Mouse (Mus musculus): Measurements from ENCODE around the gene Hvcn1. TPM values are rescaled to one million over a fixed set of nuclear protein-coding genes. Genes with fewer than 3 reads are reported as not detected.

The Hvcn1 gene
- polyA plus RNA-seq, 1 experiment from 2014 or later: 14.3 TPM

GRCm38 (mm10) chr5:122280827-122281462, 74.3 kb downstream of the Hvcn1 start:
- Histone ChIP-seq H3K4me2 (peak overlapping the region; percentile 45), H3K9ac (no peak overlapping the region), H3K4me1 (peaks cover 36% of the 10 kb centered on the region), H3K9me3 (replicated peaks) (no peaks in the 10 kb centered on the region), H3K27ac (peak overlapping the region; percentile 41; the same call in 1 of the 2 replicates), H3K36me3 (no peaks in the 10 kb centered on the region), H3K4me3 (replicated peaks) (0 out of 2 replicates have a peak overlapping the region, but pooled peaks have one; percentile 2), H3K27me3 (no peaks in the 10 kb centered on the region)
- no peak for ATAC-seq (replicated peaks; ENCODE audit: low FRiP score)
- 31% methylated on average over 19 of the region's 19 CpGs for WGBS

- H3K4me1 ChIP-seq: peaks cover 42% of the 10 kb centered on the region
- no peaks in the 10 kb centered on the region for H3K27me3 ChIP-seq
- H3K9ac ChIP-seq: no peak overlapping the region
- 20% methylated on average over 2 of the region's 2 CpGs for WGBS
- ATAC-seq (replicated peaks; ENCODE audit: low FRiP score): no peak
- peak overlapping the region; percentile 91 for H3K4me3 ChIP-seq (replicated peaks)
- H3K27ac ChIP-seq: no peak overlapping the region
- peak overlapping the region; percentile 96 for H3K4me2 ChIP-seq
- H3K9me3 ChIP-seq (replicated peaks): no peaks in the 10 kb centered on the region
- H3K36me3 ChIP-seq: peaks cover 13% of the 10 kb centered on the region
Observed at GRCm38 (mm10) chr5:122283828-122284182, 77.2 kb downstream of the Hvcn1 start.

- H3K9ac ChIP-seq: peak within 1 kb of the TSS; percentile 88
- ATAC-seq (replicated peaks; ENCODE audit: low FRiP score): peak; percentile 94
- H3K36me3 ChIP-seq: peaks cover 16% of the 10 kb centered on the region
- H3K4me2 ChIP-seq: peak within 1 kb of the TSS; percentile 96
- peak within 1 kb of the TSS; percentile 75 for H3K27ac ChIP-seq
- WGBS: under 1% methylated on average over 108 of the region's 114 CpGs
- no peaks in the 10 kb centered on the region for H3K27me3 ChIP-seq
- no peaks in the 10 kb centered on the region for H3K9me3 ChIP-seq (replicated peaks)
- peaks cover 42% of the 10 kb centered on the region for H3K4me1 ChIP-seq
- peak within 1 kb of the TSS; percentile 91 for H3K4me3 ChIP-seq (replicated peaks)
Observed at GRCm38 (mm10) chr5:122284183-122285028, 77.8 kb downstream of the Hvcn1 start, which contains the start of gene Pptc7. Pptc7 (plus strand) TSS chr5:122284365.

GRCm38 (mm10) chr5:122285029-122285766, 78.6 kb downstream of the Hvcn1 start:
- peak overlapping the region; percentile 88 for H3K9ac ChIP-seq
- WGBS: 1% methylated on average over 34 of the region's 34 CpGs
- H3K27ac ChIP-seq: peak overlapping the region; percentile 75; the same call in 1 of the 2 replicates
- peak overlapping the region; percentile 91 for H3K4me3 ChIP-seq (replicated peaks)
- no peaks in the 10 kb centered on the region; the same call in 1 of the 2 replicates for H3K9me3 ChIP-seq (replicated peaks)
- H3K4me2 ChIP-seq: peak overlapping the region; percentile 96
- peaks cover 22% of the 10 kb centered on the region for H3K36me3 ChIP-seq
- no peaks in the 10 kb centered on the region for H3K27me3 ChIP-seq
- peak; percentile 35 for ATAC-seq (replicated peaks; ENCODE audit: low FRiP score)
- H3K4me1 ChIP-seq: peaks cover 36% of the 10 kb centered on the region

GRCm38 (mm10) chr5:122285767-122286150, 79.2 kb downstream of the Hvcn1 start:
- ATAC-seq (replicated peaks; ENCODE audit: low FRiP score): no peak
- Histone ChIP-seq H3K36me3 (peaks cover 22% of the 10 kb centered on the region), H3K4me3 (replicated peaks) (peak overlapping the region; percentile 91), H3K4me1 (peaks cover 30% of the 10 kb centered on the region), H3K4me2 (peak overlapping the region; percentile 96), H3K27me3 (no peaks in the 10 kb centered on the region), H3K27ac (no peak overlapping the region), H3K9me3 (replicated peaks) (no peaks in the 10 kb centered on the region; the same call in 1 of the 2 replicates), H3K9ac (peak overlapping the region; percentile 88; the same call in 1 of the 2 replicates)
- WGBS: 42% methylated on average over 7 of the region's 7 CpGs

GRCm38 (mm10) chr5:122286191-122286590, 79.6 kb downstream of the Hvcn1 start:
- no peaks in the 10 kb centered on the region for H3K27me3 ChIP-seq
- no peak for ATAC-seq (replicated peaks; ENCODE audit: low FRiP score)
- H3K27ac ChIP-seq: no peak overlapping the region
- H3K36me3 ChIP-seq: peaks cover 22% of the 10 kb centered on the region
- H3K9me3 ChIP-seq (replicated peaks): no peaks in the 10 kb centered on the region; the same call in 1 of the 2 replicates
- WGBS: 84% methylated on average over 10 of the region's 10 CpGs
- peak overlapping the region; percentile 91; the same call in 1 of the 2 replicates for H3K4me3 ChIP-seq (replicated peaks)
- peak overlapping the region; percentile 96 for H3K4me2 ChIP-seq
- H3K4me1 ChIP-seq: peaks cover 29% of the 10 kb centered on the region
- H3K9ac ChIP-seq: no peak overlapping the region

GRCm38 (mm10) chr5:122287026-122287425, 80.4 kb downstream of the Hvcn1 start:
- no peak for ATAC-seq (replicated peaks; ENCODE audit: low FRiP score)
- 91% methylated on average over 4 of the region's 4 CpGs for WGBS
- no peak overlapping the region for H3K4me2 ChIP-seq
- H3K9ac ChIP-seq: no peak overlapping the region
- H3K27me3 ChIP-seq: no peaks in the 10 kb centered on the region
- H3K9me3 ChIP-seq (replicated peaks): no peaks in the 10 kb centered on the region; the same call in 1 of the 2 replicates
- peaks cover 31% of the 10 kb centered on the region for H3K4me1 ChIP-seq
- no peak overlapping the region for H3K4me3 ChIP-seq (replicated peaks)
- H3K36me3 ChIP-seq: peaks cover 22% of the 10 kb centered on the region
- H3K27ac ChIP-seq: no peak overlapping the region

GRCm38 (mm10) chr5:122288147-122288811, 81.7 kb downstream of the Hvcn1 start:
- Histone ChIP-seq H3K9ac (no peak overlapping the region), H3K36me3 (peaks cover 22% of the 10 kb centered on the region), H3K4me3 (replicated peaks) (no peak overlapping the region), H3K4me1 (peaks cover 36% of the 10 kb centered on the region), H3K27ac (no peak overlapping the region), H3K27me3 (no peaks in the 10 kb centered on the region), H3K4me2 (no peak overlapping the region), H3K9me3 (replicated peaks) (no peaks in the 10 kb centered on the region; the same call in 1 of the 2 replicates)
- 83% methylated on average over 4 of the region's 4 CpGs for WGBS
- no peak for ATAC-seq (replicated peaks; ENCODE audit: low FRiP score)

- 69% methylated on average over 6 of the region's 6 CpGs for WGBS
- H3K9ac ChIP-seq: no peak overlapping the region
- no peak overlapping the region for H3K4me2 ChIP-seq
Observed at GRCm38 (mm10) chr5:122291149-122291548, 84.5 kb downstream of the Hvcn1 start.

More at GRCm38 (mm10) chr5:122291149-122291548, 84.5 kb downstream of the Hvcn1 start:
- ATAC-seq (replicated peaks; ENCODE audit: low FRiP score): no peak
- Histone ChIP-seq H3K27me3 (no peaks in the 10 kb centered on the region), H3K27ac (no peak overlapping the region), H3K4me3 (replicated peaks) (no peak overlapping the region), H3K4me1 (peaks cover 17% of the 10 kb centered on the region), H3K36me3 (peaks cover 22% of the 10 kb centered on the region), H3K9me3 (replicated peaks) (no peaks in the 10 kb centered on the region; the same call in 1 of the 2 replicates)

Measured in kidney, embryonic 15.5 days (tissue).